15 mouse cellular contexts compared by ENCODE assay signal in the genomic region with DNA sequence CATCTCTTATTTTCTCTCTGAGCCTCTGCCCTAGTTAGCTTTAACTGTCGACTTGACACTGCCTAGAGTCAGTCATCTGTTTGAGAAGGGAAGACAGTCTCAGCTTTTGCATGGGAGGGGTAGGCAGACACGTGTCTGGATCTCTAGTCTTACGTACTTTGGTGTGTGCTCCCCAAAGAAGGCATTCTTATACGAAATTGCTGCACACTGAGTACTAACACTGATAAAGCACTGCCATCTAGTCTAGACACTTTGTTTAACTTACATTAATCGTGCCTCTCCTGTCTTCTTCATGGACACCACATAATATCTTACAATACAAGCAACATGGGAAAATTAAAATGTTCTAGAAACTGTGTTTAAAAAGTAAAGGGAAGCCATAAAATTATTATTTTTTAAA.
"Had no signal": no experiment of that assay in that cellular context is flagged by ENCODE, and none has a peak within 500 bp of the region (broad histone marks: within the 10 kb centered on the region; RNA-seq: fewer than 3 reads in every experiment).

No protein-coding gene starts in this region.

- H3K27ac ChIP-seq: neural tube, embryonic 15.5 days; stomach, embryonic 15.5 days; stomach, postnatal 0 days had no signal

- H3K27me3 ChIP-seq: neural tube, embryonic 15.5 days; stomach, embryonic 15.5 days had no signal

- H3K4me1 ChIP-seq: neural tube, embryonic 15.5 days; stomach, embryonic 15.5 days had no signal

- DNase-seq: retina, postnatal 1 day; right cerebral cortex, adult 18-20 months; right cerebral cortex, postnatal 14 days; right cerebral cortex, postnatal 25 days; right cerebral cortex, postnatal 4 days; spleen, adult 18-20 months; thymus, adult 18-20 months; thymus, adult 2 months; thymus, postnatal 14 days; thymus, postnatal 25 days; thymus, postnatal 36 days; thymus, postnatal 4 days had no signal

- H3K9me3 ChIP-seq: neural tube, embryonic 15.5 days; stomach, embryonic 15.5 days had no signal

- H3K4me3 ChIP-seq: neural tube, embryonic 15.5 days; stomach, embryonic 15.5 days had no signal

- H3K36me3 ChIP-seq: neural tube, embryonic 15.5 days; stomach, embryonic 15.5 days had no signal
